Mouse (Mus musculus): Measurements from ENCODE around the gene Pcbp3.
A peak's percentile ranks its signal among the peaks of the same experiment; 100 is the strongest.

Gene Pcbp3

GRCm38 (mm10) chr10:76931122-76931521, 30.6 kb downstream of the Pcbp3 start:
- DNase-seq (ENCODE audit: low read depth, low spot score) = no peak

- DNase-seq (ENCODE audit: low read depth, low spot score) = no peak
These were observed 37.2 kb downstream of the Pcbp3 start for GRCm38 (mm10) chr10:76924441-76924840.

- DNase-seq (ENCODE audit: low read depth, low spot score) = no peak
These were observed 43.6 kb downstream of the Pcbp3 start for GRCm38 (mm10) chr10:76918086-76918485.

- DNase-seq (ENCODE audit: low read depth, low spot score) = no peak
These were observed 55.3 kb downstream of the Pcbp3 start for GRCm38 (mm10) chr10:76906434-76906833.

GRCm38 (mm10) chr10:76905935-76906341, 55.7 kb downstream of the Pcbp3 start:
- DNase-seq (ENCODE audit: low read depth, low spot score) = no peak

GRCm38 (mm10) chr10:76903694-76904093, 58.0 kb downstream of the Pcbp3 start:
- no peak for DNase-seq (ENCODE audit: low read depth, low spot score)

GRCm38 (mm10) chr10:76903099-76903498, 58.6 kb downstream of the Pcbp3 start:
- no peak for DNase-seq (ENCODE audit: low read depth, low spot score)

- DNase-seq (ENCODE audit: low read depth, low spot score) = no peak
These were observed 59.1 kb downstream of the Pcbp3 start for GRCm38 (mm10) chr10:76902588-76902987.

GRCm38 (mm10) chr10:76898428-76898827, 63.3 kb downstream of the Pcbp3 start:
- no peak for DNase-seq (ENCODE audit: low read depth, low spot score)

- no peak for DNase-seq (ENCODE audit: low read depth, low spot score)
These were observed 70.2 kb downstream of the Pcbp3 start for GRCm38 (mm10) chr10:76891456-76891855.

- DNase-seq (ENCODE audit: low read depth, low spot score) = no peak
These were observed 78.0 kb downstream of the Pcbp3 start for GRCm38 (mm10) chr10:76883442-76884244.

GRCm38 (mm10) chr10:76882644-76883441, 78.8 kb downstream of the Pcbp3 start:
- no peak for DNase-seq (ENCODE audit: low read depth, low spot score)

GRCm38 (mm10) chr10:76881900-76882299, 79.8 kb downstream of the Pcbp3 start:
- DNase-seq (ENCODE audit: low read depth, low spot score) = no peak

GRCm38 (mm10) chr10:76875310-76875709, 86.4 kb downstream of the Pcbp3 start:
- DNase-seq (ENCODE audit: low read depth, low spot score) = no peak

GRCm38 (mm10) chr10:76874879-76875278, 86.8 kb downstream of the Pcbp3 start:
- DNase-seq (ENCODE audit: low read depth, low spot score) = no peak

- DNase-seq (ENCODE audit: low read depth, low spot score) = no peak
These were observed 87.3 kb downstream of the Pcbp3 start for GRCm38 (mm10) chr10:76874398-76874797.

- DNase-seq (ENCODE audit: low read depth, low spot score) = no peak
These were observed 87.7 kb downstream of the Pcbp3 start for GRCm38 (mm10) chr10:76873948-76874347.

- no peak for DNase-seq (ENCODE audit: low read depth, low spot score)
These were observed 89.0 kb downstream of the Pcbp3 start for GRCm38 (mm10) chr10:76872736-76873135.

GRCm38 (mm10) chr10:76865936-76866335, 95.8 kb downstream of the Pcbp3 start:
- peak; percentile 7 for DNase-seq (ENCODE audit: low read depth, low spot score)

- no peak for DNase-seq (ENCODE audit: low read depth, low spot score)
These were observed 100.7 kb downstream of the Pcbp3 start for GRCm38 (mm10) chr10:76860998-76861397.

GRCm38 (mm10) chr10:76859355-76860127, 102.1 kb downstream of the Pcbp3 start:
- no peak for DNase-seq (ENCODE audit: low read depth, low spot score)

GRCm38 (mm10) chr10:76857879-76858278, 103.8 kb downstream of the Pcbp3 start:
- no peak for DNase-seq (ENCODE audit: low read depth, low spot score)

All from A20 (cell line).